Mouse (Mus musculus): ENCODE results near the gene Snx29. TPM values are rescaled to one million over a fixed set of nuclear protein-coding genes. Genes with fewer than 3 reads are reported as not detected.
A peak's percentile ranks its signal among the peaks of the same experiment; 100 is the strongest.
"Not testable (repeated sequence)": the region's sequence is repeated elsewhere in the genome, so short reads cannot be mapped to it uniquely, and the experiment has no call there.

Gene Snx29
- polyA plus RNA-seq (2015; fragmentation: Nextera tagmentation; extraction: Ambion mirVana): 6.1 and 8.3 TPM in 2 replicates

DNA sequence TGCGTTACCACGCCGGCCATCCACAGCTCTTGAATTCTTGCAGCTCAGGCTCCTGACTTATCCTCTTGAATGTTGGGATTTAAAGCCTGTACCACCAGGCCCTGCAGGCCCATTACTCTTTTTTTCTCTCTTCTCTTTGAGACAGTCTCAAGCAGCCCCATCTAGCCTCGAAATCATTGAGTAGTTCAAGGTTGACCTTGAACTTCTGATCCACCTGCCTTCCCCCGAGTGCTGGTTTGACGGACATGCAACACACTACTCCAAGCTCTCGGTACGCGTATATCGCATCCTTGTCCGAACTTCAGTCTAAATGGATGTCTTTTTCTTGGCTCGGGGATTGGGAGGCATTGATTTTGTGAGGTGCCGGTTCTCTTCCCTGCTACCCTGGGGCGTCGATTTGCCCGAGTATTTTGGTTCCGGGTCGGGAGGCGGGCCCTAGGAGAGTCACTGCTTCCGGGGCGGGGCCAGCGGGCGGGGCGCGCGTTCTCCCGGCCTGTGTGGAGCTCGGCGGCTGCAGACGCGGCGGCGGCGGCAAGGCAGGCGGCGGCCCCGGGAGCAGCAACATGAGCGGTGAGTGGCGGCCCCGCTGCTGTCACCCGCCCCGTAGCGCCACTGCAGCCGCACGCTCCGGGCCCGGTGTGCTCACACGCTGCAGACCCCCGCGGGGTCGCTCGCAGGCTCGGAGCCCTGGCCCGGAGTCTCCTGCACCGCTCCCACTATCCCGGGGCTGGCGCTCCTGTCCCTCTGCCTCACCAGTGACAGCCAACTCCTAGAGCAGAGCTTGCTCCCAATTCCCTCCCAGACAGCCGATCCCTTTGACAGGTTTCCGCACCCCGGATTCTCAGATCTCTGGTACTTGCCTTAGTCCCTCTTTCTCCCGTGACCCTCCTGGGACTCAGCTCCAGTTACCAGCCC, at the start of gene Snx29:
Gene Snx29, plus strand, starts transcription at position 500 of the 915 bp plus-strand sequence.
- H3K9ac ChIP-seq: peak within 1 kb of the TSS; percentile 86
- H3K9me3 ChIP-seq (replicated peaks): no peaks in the 10 kb centered on the region
- H3K36me3 ChIP-seq: no peaks in the 10 kb centered on the region
- no peaks in the 10 kb centered on the region for H3K27me3 ChIP-seq
- H3K27ac ChIP-seq: peak within 1 kb of the TSS; percentile 90
- whole genome bisulfite sequencing: 5% methylated on average over 50 of the region's 61 CpGs
- peaks cover 11% of the 10 kb centered on the region for H3K4me1 ChIP-seq (replicated peaks)
- H3K4me2 ChIP-seq: peak within 1 kb of the TSS; percentile 93
- peak within 1 kb of the TSS; percentile 92 for H3K4me3 ChIP-seq
- ATAC-seq (replicated peaks; ENCODE audit: insufficient number of reproducible peaks, insufficient read depth, low FRiP score, low read depth): peak; percentile 97

DNA sequence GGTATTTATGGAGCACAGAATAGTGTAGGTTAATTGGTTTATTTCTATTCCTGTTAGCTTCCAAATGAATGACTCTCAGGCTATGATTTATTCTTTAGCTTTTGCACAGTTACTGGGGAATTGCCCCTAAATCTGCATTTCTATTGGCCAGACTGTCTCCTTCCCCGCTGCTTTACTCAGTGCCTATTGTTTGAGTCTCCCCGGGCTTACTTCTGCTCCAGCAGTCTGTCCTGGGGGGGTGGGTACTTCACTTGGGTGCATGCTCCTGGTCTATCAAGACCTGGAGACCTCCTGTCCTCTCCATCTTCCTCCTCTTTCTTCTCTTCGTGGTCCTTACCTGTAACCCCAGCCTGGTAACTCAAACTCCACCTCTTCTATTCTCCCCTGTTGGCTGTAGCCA, 45.8 kb upstream of the Snx29 start:
- no peaks in the 10 kb centered on the region for H3K36me3 ChIP-seq
- no peaks in the 10 kb centered on the region for H3K9me3 ChIP-seq (replicated peaks)
- H3K27me3 ChIP-seq: no peaks in the 10 kb centered on the region
- no peak overlapping the region for H3K4me2 ChIP-seq
- no peak overlapping the region for H3K9ac ChIP-seq
- 55% methylated on average over 3 of the region's 3 CpGs for WGBS
- no peak overlapping the region for H3K4me3 ChIP-seq
- ATAC-seq (replicated peaks; ENCODE audit: insufficient number of reproducible peaks, insufficient read depth, low FRiP score, low read depth): no peak
- no peaks in the 10 kb centered on the region for H3K4me1 ChIP-seq (replicated peaks)
- no peak overlapping the region for H3K27ac ChIP-seq

DNA sequence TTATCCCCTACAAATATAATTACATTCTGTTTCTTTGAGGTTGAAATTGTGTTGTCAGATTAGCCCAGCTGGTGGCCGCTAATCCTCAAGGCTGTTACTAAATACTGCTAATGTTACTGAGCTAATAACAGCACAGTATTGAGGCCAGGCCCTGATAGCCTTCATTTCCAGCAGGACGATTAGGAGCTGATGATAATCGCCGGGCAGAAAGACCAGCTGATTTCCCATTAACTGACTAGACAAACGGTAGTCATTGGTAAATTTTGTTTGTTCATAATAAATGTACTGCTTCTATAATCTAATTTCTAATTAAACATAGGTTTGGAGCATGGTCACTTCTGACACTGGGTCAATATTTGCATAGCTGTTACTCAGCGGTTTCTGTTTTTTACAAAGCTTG, 43.9 kb upstream of the Snx29 start:
- 71% methylated on average over 6 of the region's 6 CpGs for WGBS
- Histone ChIP-seq H3K4me2 (no peak overlapping the region), H3K4me1 (replicated peaks) (no peaks in the 10 kb centered on the region), H3K4me3 (no peak overlapping the region), H3K36me3 (no peaks in the 10 kb centered on the region), H3K27me3 (no peaks in the 10 kb centered on the region), H3K9me3 (replicated peaks) (no peaks in the 10 kb centered on the region), H3K9ac (no peak overlapping the region), H3K27ac (no peak overlapping the region)
- no peak for ATAC-seq (replicated peaks; ENCODE audit: insufficient number of reproducible peaks, insufficient read depth, low FRiP score, low read depth)

DNA sequence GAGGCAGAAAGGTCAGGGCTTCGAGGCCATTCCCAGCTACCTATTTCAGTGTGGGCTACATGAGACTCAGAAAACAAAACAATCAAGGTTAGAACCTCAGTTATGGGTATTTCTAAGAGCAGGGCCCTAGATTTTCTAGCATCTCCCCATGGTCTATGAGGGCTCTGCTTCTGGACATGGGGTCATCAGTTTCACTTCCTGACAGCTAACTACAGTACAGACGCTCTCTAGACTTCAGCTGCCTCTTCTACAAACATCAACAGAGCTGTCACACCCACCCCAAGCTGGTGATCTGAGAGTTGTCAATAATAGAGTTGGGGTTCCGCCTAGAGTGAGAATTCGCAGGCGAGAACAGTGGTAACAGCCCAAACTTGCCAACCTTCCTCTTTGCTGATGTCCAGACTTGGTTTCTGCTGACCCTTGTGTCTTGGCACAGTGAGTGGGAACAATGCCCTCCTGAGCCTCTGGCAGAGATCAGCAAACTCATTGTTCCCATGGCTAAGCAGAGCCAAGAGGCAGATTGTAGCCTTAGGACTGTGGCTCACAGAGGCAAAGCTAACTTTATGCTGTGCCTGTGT, 40.0 kb upstream of the Snx29 start:
- 68% methylated on average over 5 of the region's 5 CpGs for WGBS

DNA sequence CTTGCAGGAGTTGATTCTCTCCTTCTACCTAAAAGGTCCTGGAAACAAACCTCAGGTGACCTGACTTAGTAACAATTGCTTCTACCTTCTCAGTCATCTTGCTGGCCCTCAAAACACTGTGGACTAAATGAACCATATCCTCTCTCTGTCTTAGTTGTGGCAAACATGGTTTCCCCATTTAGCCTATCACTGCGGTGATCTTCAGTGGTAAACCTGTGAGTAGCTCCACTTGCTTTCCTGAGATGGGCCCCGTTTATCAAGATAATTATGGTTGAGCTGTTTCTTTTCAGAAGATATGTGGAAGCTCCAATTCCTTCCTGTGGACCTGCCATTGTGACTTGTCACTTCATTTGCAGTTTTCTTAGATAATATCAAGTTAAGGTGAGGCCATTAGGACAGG, 37.8 kb upstream of the Snx29 start:
- H3K4me3 ChIP-seq: no peak overlapping the region
- no peak overlapping the region for H3K4me2 ChIP-seq
- ATAC-seq (replicated peaks; ENCODE audit: insufficient number of reproducible peaks, insufficient read depth, low FRiP score, low read depth): no peak
- WGBS: 69% methylated on average over 2 of the region's 2 CpGs
- H3K9me3 ChIP-seq (replicated peaks): no peaks in the 10 kb centered on the region
- H3K36me3 ChIP-seq: no peaks in the 10 kb centered on the region
- H3K27ac ChIP-seq: no peak overlapping the region
- no peaks in the 10 kb centered on the region for H3K27me3 ChIP-seq
- H3K4me1 ChIP-seq (replicated peaks): no peaks in the 10 kb centered on the region
- H3K9ac ChIP-seq: no peak overlapping the region

More for the DNA sequence above, 40.0 kb upstream of the Snx29 start:
- no peak for ATAC-seq (replicated peaks; ENCODE audit: insufficient number of reproducible peaks, insufficient read depth, low FRiP score, low read depth)
- Histone ChIP-seq H3K9me3 (replicated peaks) (no peaks in the 10 kb centered on the region), H3K36me3 (no peaks in the 10 kb centered on the region), H3K27ac (no peak overlapping the region), H3K4me2 (no peak overlapping the region), H3K9ac (no peak overlapping the region), H3K27me3 (no peaks in the 10 kb centered on the region), H3K4me3 (no peak overlapping the region), H3K4me1 (replicated peaks) (no peaks in the 10 kb centered on the region)

DNA sequence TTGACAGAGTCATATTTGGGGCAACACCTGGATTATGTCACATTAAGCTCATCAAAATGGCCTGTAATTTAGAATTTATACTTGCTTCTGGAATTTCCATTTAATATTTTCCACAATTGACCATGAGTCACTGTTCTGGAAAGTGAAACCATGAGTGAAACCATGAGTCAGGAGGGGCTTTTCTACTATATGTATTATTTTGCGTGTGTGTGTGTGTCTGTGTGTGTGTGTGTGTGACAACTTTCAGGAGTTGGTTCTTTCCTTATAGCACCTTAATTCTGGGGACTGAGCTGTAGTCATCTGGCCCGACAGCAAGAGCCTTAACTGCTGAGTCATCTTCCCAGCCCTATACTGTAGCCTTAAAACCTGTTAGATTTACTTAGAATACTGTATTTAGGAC, 36.8 kb upstream of the Snx29 start:
- H3K27me3 ChIP-seq: no peaks in the 10 kb centered on the region
- 72% methylated on average over 2 of the region's 2 CpGs for WGBS
- H3K27ac ChIP-seq: no peak overlapping the region
- no peaks in the 10 kb centered on the region for H3K36me3 ChIP-seq
- ATAC-seq (replicated peaks; ENCODE audit: insufficient number of reproducible peaks, insufficient read depth, low FRiP score, low read depth): no peak
- H3K4me3 ChIP-seq: no peak overlapping the region
- no peak overlapping the region for H3K9ac ChIP-seq
- H3K4me1 ChIP-seq (replicated peaks): no peaks in the 10 kb centered on the region
- H3K9me3 ChIP-seq (replicated peaks): 0 out of 2 replicates have a peak, but pooled peaks cover 5% of the 10 kb centered on the region
- H3K4me2 ChIP-seq: no peak overlapping the region

DNA sequence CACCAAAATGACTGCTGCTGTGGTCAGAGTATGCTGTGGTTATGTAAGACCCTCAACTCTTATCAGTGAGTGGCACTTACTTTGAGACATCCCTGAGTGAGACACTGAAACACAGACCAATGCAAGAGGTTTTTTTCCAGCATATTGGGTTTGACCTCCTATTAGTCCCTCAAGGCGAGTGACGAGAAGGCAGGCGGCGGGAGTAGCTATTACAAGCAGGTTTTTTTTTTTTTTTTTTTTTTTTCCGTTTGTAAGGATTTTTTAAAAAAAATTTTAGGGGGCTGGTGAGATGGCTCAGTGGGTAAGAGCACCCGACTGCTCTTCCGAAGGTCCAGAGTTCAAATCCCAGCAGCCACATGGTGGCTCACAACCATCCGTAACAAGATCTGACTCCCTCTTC, 33.8 kb upstream of the Snx29 start:
- not testable (repeated sequence) for H3K4me2 ChIP-seq; H3K9ac ChIP-seq; H3K36me3 ChIP-seq; H3K4me1 ChIP-seq (replicated peaks); H3K9me3 ChIP-seq (replicated peaks); H3K27me3 ChIP-seq; H3K27ac ChIP-seq; H3K4me3 ChIP-seq; ATAC-seq (replicated peaks; ENCODE audit: insufficient number of reproducible peaks, insufficient read depth, low FRiP score, low read depth)
- 95% methylated on average over 8 of the region's 8 CpGs for WGBS

DNA sequence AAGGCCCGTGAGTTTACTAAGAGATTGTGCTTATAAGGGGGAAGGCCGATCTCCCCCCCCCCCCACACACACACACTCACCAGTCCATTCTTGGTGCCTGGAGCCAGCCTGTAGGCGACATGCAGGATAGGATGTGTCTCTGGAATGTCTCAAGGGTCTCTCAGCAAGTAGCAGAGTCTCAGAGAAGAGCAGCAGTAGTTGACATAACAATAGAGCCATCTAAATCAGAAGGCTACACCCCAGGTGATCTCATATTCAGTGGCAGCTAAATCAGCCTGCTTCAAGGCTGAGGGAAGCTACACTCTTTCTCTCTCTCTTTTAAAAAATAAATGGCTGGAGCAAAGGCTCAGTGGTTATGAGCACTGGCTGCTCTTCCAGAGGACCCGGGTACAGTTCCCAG, 27.1 kb upstream of the Snx29 start:
- H3K9ac ChIP-seq; H3K4me2 ChIP-seq; H3K4me1 ChIP-seq (replicated peaks); H3K36me3 ChIP-seq; ATAC-seq (replicated peaks; ENCODE audit: insufficient number of reproducible peaks, insufficient read depth, low FRiP score, low read depth); H3K9me3 ChIP-seq (replicated peaks); H3K27ac ChIP-seq; H3K27me3 ChIP-seq; H3K4me3 ChIP-seq: not testable (repeated sequence)
- 69% methylated on average over 4 of the region's 4 CpGs for WGBS

DNA sequence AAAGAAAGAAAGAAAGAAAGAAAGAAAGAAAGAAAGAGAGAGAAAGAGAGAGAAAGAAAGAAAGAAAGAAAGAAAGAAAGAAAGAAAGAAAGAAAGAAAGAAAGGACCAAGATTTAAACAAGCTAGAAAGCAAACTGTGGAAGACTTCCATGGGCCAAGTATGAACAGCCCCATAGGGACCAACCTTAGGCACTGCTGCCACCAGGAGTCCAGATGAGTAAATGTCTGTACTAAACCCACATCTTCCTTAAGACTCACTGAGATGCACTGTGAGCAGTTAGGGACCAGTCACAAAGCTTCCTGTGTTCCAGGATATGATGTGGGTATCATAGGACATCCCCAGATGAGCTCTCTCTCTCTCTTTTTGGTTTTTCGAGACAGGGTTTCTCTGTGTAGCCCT, 25.0 kb upstream of the Snx29 start:
- 100% methylated on average over 1 of the region's 1 CpGs for WGBS

DNA sequence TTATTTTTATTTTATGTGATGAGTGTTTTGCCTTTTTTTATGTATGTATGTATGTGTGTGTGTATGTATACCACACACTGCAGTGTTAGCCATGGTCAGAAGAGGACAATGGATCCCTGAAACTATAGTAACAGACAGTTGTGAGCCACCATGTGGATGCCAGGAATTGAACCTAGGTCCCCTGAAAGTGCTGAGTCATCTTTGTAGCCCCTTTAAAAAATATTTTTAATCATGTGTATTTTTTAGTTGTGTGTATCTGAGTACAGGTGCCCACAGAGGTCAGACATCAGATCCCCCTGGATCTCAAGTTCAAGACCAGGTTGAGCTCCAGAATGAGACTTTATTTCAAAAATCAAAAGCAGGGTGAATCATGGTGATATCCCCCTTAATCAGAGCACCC, 19.0 kb upstream of the Snx29 start:
- Histone ChIP-seq H3K4me3 (no peak overlapping the region), H3K9me3 (replicated peaks) (no peaks in the 10 kb centered on the region)
- ATAC-seq (replicated peaks; ENCODE audit: insufficient number of reproducible peaks, insufficient read depth, low FRiP score, low read depth): no peak

More for the DNA sequence above, 25.0 kb upstream of the Snx29 start:
- not testable (repeated sequence) for H3K36me3 ChIP-seq; H3K4me3 ChIP-seq; ATAC-seq (replicated peaks; ENCODE audit: insufficient number of reproducible peaks, insufficient read depth, low FRiP score, low read depth); H3K9ac ChIP-seq; H3K27me3 ChIP-seq; H3K9me3 ChIP-seq (replicated peaks); H3K4me2 ChIP-seq; H3K27ac ChIP-seq; H3K4me1 ChIP-seq (replicated peaks)

DNA sequence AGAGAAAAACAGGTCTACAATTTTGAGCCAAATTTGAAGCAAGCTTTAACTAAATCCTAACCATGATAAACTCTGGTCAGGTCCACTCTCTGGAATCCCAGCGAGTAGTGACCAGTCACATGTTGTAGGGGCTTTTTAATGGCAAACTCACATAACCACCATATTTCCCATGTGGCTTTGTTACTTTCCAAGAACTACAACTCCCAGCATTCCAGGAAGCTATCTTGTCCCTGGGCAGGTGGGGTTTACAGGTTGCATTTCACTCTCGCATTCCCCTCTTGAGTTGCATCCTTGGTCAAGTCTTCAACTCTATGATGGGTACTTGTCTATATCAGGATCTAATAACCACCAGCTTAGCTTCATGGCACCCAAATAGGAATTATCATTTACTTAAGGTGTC, 17.2 kb upstream of the Snx29 start:
- no peak overlapping the region for H3K4me3 ChIP-seq
- H3K36me3 ChIP-seq: no peaks in the 10 kb centered on the region
- H3K4me1 ChIP-seq (replicated peaks): peaks cover 4% of the 10 kb centered on the region; the same call in 1 of the 2 replicates
- H3K4me2 ChIP-seq: no peak overlapping the region
- no peak overlapping the region for H3K9ac ChIP-seq
- H3K27me3 ChIP-seq: no peaks in the 10 kb centered on the region
- no peak overlapping the region for H3K27ac ChIP-seq
- no peak for ATAC-seq (replicated peaks; ENCODE audit: insufficient number of reproducible peaks, insufficient read depth, low FRiP score, low read depth)
- WGBS: 79% methylated on average over 2 of the region's 2 CpGs
- H3K9me3 ChIP-seq (replicated peaks): no peaks in the 10 kb centered on the region

More for the DNA sequence above, 19.0 kb upstream of the Snx29 start:
- Histone ChIP-seq H3K27me3 (no peaks in the 10 kb centered on the region), H3K36me3 (no peaks in the 10 kb centered on the region), H3K9ac (no peak overlapping the region), H3K27ac (no peak overlapping the region), H3K4me1 (replicated peaks) (no peaks in the 10 kb centered on the region), H3K4me2 (no peak overlapping the region)

DNA sequence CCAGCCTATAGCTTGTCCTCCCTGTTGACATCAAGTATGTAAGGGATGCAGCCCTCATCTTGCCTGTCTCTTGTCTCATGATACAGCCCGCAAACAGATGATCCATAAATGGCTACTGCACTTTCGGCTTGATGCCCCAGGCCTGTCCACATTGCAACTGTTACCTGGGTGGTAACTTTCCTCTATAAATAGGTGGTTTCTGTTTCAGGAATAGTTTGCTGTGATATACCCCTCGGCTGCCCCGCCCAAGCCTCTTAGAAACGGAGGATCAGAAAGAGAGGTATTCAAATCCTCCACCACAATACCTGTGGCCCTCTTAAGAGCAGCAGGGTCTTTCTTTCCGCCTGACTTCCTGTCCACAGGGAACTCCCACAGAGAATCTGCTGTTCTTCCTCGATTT, 9.2 kb upstream of the Snx29 start, which contains the start of gene Tnfrsf17:
Gene Tnfrsf17, plus strand, starts transcription at position 301 of the 400 bp plus-strand sequence.
- Histone ChIP-seq H3K4me2 (no peak within 1 kb of the TSS), H3K9ac (no peak within 1 kb of the TSS), H3K4me3 (no peak within 1 kb of the TSS), H3K4me1 (replicated peaks) (peaks cover 13% of the 10 kb centered on the region), H3K27me3 (no peaks in the 10 kb centered on the region), H3K27ac (no peak within 1 kb of the TSS), H3K36me3 (no peaks in the 10 kb centered on the region), H3K9me3 (replicated peaks) (no peaks in the 10 kb centered on the region)
- no peak for ATAC-seq (replicated peaks; ENCODE audit: insufficient number of reproducible peaks, insufficient read depth, low FRiP score, low read depth)
- WGBS: 61% methylated on average over 7 of the region's 7 CpGs

Measured in heart, embryonic 15.5 days (tissue).